ENCODE assay signal across 21 mouse cellular contexts in the genomic region with DNA sequence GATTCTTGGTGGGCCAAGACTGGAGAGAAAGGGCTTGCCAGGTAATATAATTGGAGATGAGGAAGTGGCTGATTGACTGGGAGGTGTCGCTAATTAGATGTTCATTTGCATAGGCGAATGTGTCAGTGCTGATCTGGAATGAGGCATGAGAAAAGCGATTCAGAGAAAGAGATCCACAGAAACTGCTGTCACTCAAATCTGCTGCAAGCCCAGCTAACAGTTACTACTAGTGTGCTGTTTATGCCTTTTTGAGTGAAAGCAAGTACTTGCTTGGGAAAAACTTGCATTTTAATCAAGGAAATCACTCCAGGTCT.
DNase-seq lines count a peak whose midpoint lies in the region; ATAC-seq and TF ChIP-seq lines count a peak whose summit lies in the region.
"Had no signal": no experiment of that assay in that cellular context is flagged by ENCODE, and none has a peak within 500 bp of the region (broad histone marks: within the 10 kb centered on the region; RNA-seq: fewer than 3 reads in every experiment).

No protein-coding gene starts in this region.

- H3K4me3 ChIP-seq in forebrain, embryonic 11.5 days (ENCODE audit: low read depth, low read length), result no peak overlapping the region
- H3K4me3 ChIP-seq in forebrain, embryonic 10.5 days, result no peak overlapping the region
- no peak overlapping the region for H3K4me3 ChIP-seq in forebrain, postnatal 0 days (ENCODE audit: low read depth, low read length)
- no peak overlapping the region for H3K4me3 ChIP-seq in midbrain, postnatal 0 days (ENCODE audit: low read depth, low read length)
- no peak overlapping the region for H3K4me3 ChIP-seq in intestine, embryonic 15.5 days (replicated peaks)
- H3K4me3 ChIP-seq: embryonic facial prominence, embryonic 13.5 days; gastrocnemius, adult 2 months; heart, embryonic 13.5 days; hindbrain, embryonic 15.5 days had no signal

- H3K4me2 ChIP-seq in forebrain, embryonic 11.5 days (ENCODE audit: low read depth, low read length, severe bottlenecking), result no peak overlapping the region
- peak overlapping the region; percentile 17 for H3K4me2 ChIP-seq in forebrain, postnatal 0 days (ENCODE audit: low read depth)
- H3K4me2 ChIP-seq in midbrain, postnatal 0 days (ENCODE audit: low read depth, low read length, poor library complexity, severe bottlenecking), result peak overlapping the region; percentile 6; the same call in 1 of the 2 replicates
- H3K4me2 ChIP-seq in intestine, embryonic 15.5 days (replicated peaks), result no peak overlapping the region
- H3K4me2 ChIP-seq: embryonic facial prominence, embryonic 13.5 days; heart, embryonic 13.5 days; hindbrain, embryonic 15.5 days had no signal

- no peak overlapping the region for H3K27ac ChIP-seq in forebrain, embryonic 11.5 days (ENCODE audit: low read depth, low read length)
- H3K27ac ChIP-seq in forebrain, embryonic 10.5 days, result no peak overlapping the region
- no peak overlapping the region for H3K27ac ChIP-seq in forebrain, postnatal 0 days (ENCODE audit: low read depth, low read length)
- H3K27ac ChIP-seq in midbrain, postnatal 0 days (ENCODE audit: low read depth, low read length), result no peak overlapping the region
- no peak overlapping the region for H3K27ac ChIP-seq in intestine, embryonic 15.5 days
- H3K27ac ChIP-seq: embryonic facial prominence, embryonic 13.5 days; gastrocnemius, adult 2 months; heart, embryonic 13.5 days; hindbrain, embryonic 15.5 days had no signal

- no peaks in the 10 kb centered on the region for H3K36me3 ChIP-seq in forebrain, embryonic 11.5 days (ENCODE audit: control insufficient read depth, insufficient read depth, low read length)
- H3K36me3 ChIP-seq in forebrain, embryonic 10.5 days (replicated peaks), result no peaks in the 10 kb centered on the region
- no peaks in the 10 kb centered on the region for H3K36me3 ChIP-seq in forebrain, postnatal 0 days (ENCODE audit: insufficient read depth)
- H3K36me3 ChIP-seq in midbrain, postnatal 0 days (ENCODE audit: insufficient read depth, low read length), result no peaks in the 10 kb centered on the region
- no peaks in the 10 kb centered on the region for H3K36me3 ChIP-seq in intestine, embryonic 15.5 days
- H3K36me3 ChIP-seq: embryonic facial prominence, embryonic 13.5 days; G1E; heart, embryonic 13.5 days; hindbrain, embryonic 15.5 days had no signal

- no peak overlapping the region for H3K9ac ChIP-seq in forebrain, embryonic 11.5 days (ENCODE audit: low read length)
- no peak overlapping the region for H3K9ac ChIP-seq in forebrain, postnatal 0 days
- no peak overlapping the region for H3K9ac ChIP-seq in midbrain, postnatal 0 days (replicated peaks; ENCODE audit: low read length, poor library complexity, severe bottlenecking)
- no peak overlapping the region for H3K9ac ChIP-seq in intestine, embryonic 15.5 days
- H3K9ac ChIP-seq: embryonic facial prominence, embryonic 13.5 days; heart, embryonic 13.5 days; hindbrain, embryonic 15.5 days had no signal

- ATAC-seq in forebrain, embryonic 11.5 days (replicated peaks; ENCODE audit: low FRiP score), result peak; percentile 56
- peak; percentile 25; the same call in 1 of the 2 replicates for ATAC-seq in forebrain, postnatal 0 days
- ATAC-seq in midbrain, postnatal 0 days (ENCODE audit: low FRiP score), result no peak
- ATAC-seq in intestine, embryonic 15.5 days, result no peak
- no peak for ATAC-seq in erythroblast, adult 5-6 weeks (replicated peaks; ENCODE audit: low FRiP score, poor library complexity, severe bottlenecking)
- ATAC-seq: CD4-positive, CD25-positive, alpha-beta regulatory T cell, adult 4 months had no signal

- H3K9me3 ChIP-seq in forebrain, embryonic 11.5 days (ENCODE audit: control insufficient read depth, low read length), result no peaks in the 10 kb centered on the region
- no peaks in the 10 kb centered on the region for H3K9me3 ChIP-seq in forebrain, embryonic 10.5 days
- H3K9me3 ChIP-seq in forebrain, postnatal 0 days (ENCODE audit: low read length), result no peaks in the 10 kb centered on the region
- no peaks in the 10 kb centered on the region for H3K9me3 ChIP-seq in midbrain, postnatal 0 days (ENCODE audit: low read length)
- no peaks in the 10 kb centered on the region for H3K9me3 ChIP-seq in intestine, embryonic 15.5 days
- H3K9me3 ChIP-seq: embryonic facial prominence, embryonic 13.5 days; G1E; heart, embryonic 13.5 days; hindbrain, embryonic 15.5 days had no signal

- TF ChIP-seq CTCF in forebrain, postnatal 0 days (IDR thresholded peaks at IDR 0.05; ENCODE audit: low read depth), result no peak
- no peak for TF ChIP-seq CTCF in midbrain, postnatal 0 days (IDR thresholded peaks at IDR 0.05)

- H3K4me1 ChIP-seq in forebrain, embryonic 11.5 days (replicated peaks; ENCODE audit: control insufficient read depth, insufficient read depth, low read length), result 0 out of 2 replicates have a peak, but pooled peaks cover 4% of the 10 kb centered on the region
- peaks cover 11% of the 10 kb centered on the region for H3K4me1 ChIP-seq in forebrain, embryonic 10.5 days
- H3K4me1 ChIP-seq in forebrain, postnatal 0 days (ENCODE audit: insufficient read depth), result no peaks in the 10 kb centered on the region
- no peaks in the 10 kb centered on the region for H3K4me1 ChIP-seq in midbrain, postnatal 0 days (ENCODE audit: insufficient read depth, low read length)
- H3K4me1 ChIP-seq in intestine, embryonic 15.5 days (replicated peaks), result no peaks in the 10 kb centered on the region
- H3K4me1 ChIP-seq: embryonic facial prominence, embryonic 13.5 days; heart, embryonic 13.5 days; hindbrain, embryonic 15.5 days had no signal

- 31% methylated on average over 3 of the region's 3 CpGs for WGBS in forebrain, embryonic 11.5 days
- WGBS in forebrain, embryonic 10.5 days, result 40% methylated on average over 3 of the region's 3 CpGs
- 8% methylated on average over 3 of the region's 3 CpGs for WGBS in forebrain, postnatal 0 days
- WGBS in midbrain, postnatal 0 days, result 19% methylated on average over 3 of the region's 3 CpGs
- WGBS in intestine, embryonic 15.5 days, result 39% methylated on average over 3 of the region's 3 CpGs

- no peaks in the 10 kb centered on the region for H3K27me3 ChIP-seq in forebrain, embryonic 11.5 days (ENCODE audit: control insufficient read depth, insufficient read depth, low read length)
- H3K27me3 ChIP-seq in forebrain, embryonic 10.5 days (ENCODE audit: poor library complexity, severe bottlenecking), result no peaks in the 10 kb centered on the region
- H3K27me3 ChIP-seq in forebrain, postnatal 0 days (ENCODE audit: insufficient read depth, low read length), result no peaks in the 10 kb centered on the region
- H3K27me3 ChIP-seq in midbrain, postnatal 0 days (ENCODE audit: insufficient read depth, low read length), result no peaks in the 10 kb centered on the region
- H3K27me3 ChIP-seq in intestine, embryonic 15.5 days (replicated peaks), result no peaks in the 10 kb centered on the region
- H3K27me3 ChIP-seq: embryonic facial prominence, embryonic 13.5 days; heart, embryonic 13.5 days; hindbrain, embryonic 15.5 days had no signal

- DNase-seq in forebrain, embryonic 11.5 days (ENCODE audit: low spot score), result no peak
- no peak for DNase-seq in forebrain, embryonic 10.5 days (ENCODE audit: extremely low spot score, low spot score)
- peak; percentile 19 for DNase-seq in retina, postnatal 1 day
- DNase-seq in retina, embryonic 14.5 days (ENCODE audit: low spot score), result no peak
- DNase-seq in forebrain, postnatal 0 days, result peak; percentile 13
- no peak for DNase-seq in midbrain, postnatal 0 days (ENCODE audit: low spot score)
- DNase-seq: adrenal gland, postnatal 14 days; B cell, adult 2 months; cerebellum, adult 18-20 months; cerebellum, adult 9-11 months; cerebellum, postnatal 36 days; gastrocnemius, adult 2 months; gastrocnemius, postnatal 25 days; heart, postnatal 36 days had no signal

Comparison
In these comparisons a context has a peak if more than half of its experiments do, and no peak if none do; other contexts are left out.
1. DNase-seq: peak in retina, postnatal 1 day (single experiment) and forebrain, postnatal 0 days (single experiment); none in forebrain, embryonic 11.5 days (single experiment), forebrain, embryonic 10.5 days (single experiment), retina, embryonic 14.5 days (single experiment) and midbrain, postnatal 0 days (single experiment).
2. H3K4me2 ChIP-seq: peak in forebrain, postnatal 0 days (single experiment) and midbrain, postnatal 0 days (single experiment); none in forebrain, embryonic 11.5 days (single experiment) and intestine, embryonic 15.5 days (single experiment).
3. ATAC-seq: peak in forebrain, embryonic 11.5 days (single experiment) and forebrain, postnatal 0 days (single experiment); none in midbrain, postnatal 0 days (single experiment), intestine, embryonic 15.5 days (single experiment) and erythroblast, adult 5-6 weeks (single experiment).